Mouse (Mus musculus) retina, adult 2 months (tissue): Measurements from ENCODE around the gene Zfp326.

ENCODE experiments used
- DNase-seq: peaks from one replicate; pipeline ENCODE4 v3.0.0-alpha.2; 2012; ENCODE audit warnings: low read depth, low spot score

Gene Zfp326

DNA sequence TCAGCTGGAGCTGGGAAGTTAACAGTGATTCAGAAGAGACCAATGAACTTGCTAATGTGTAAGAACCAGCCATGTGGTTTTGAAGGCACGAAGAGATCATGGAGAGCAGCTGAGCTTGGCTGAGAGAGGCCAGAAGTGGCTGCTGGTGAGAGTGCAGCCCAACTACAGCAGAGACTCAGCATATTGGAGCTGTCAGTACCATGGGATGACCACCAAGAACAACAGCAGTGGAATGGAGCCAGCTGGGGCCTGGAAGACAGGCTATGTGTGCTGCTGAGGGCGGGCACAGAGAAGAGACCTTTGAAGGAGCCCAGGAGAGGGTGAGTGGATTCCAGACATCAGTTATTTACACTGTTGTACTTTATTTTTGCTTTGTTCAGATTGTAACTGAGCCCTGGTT, 65.6 kb downstream of the Zfp326 start:
- no peak for DNase-seq
